Mouse (Mus musculus) frontal cortex, postnatal 14 days (tissue): ENCODE data around the gene Olfr223.
"Not testable (repeated sequence)": the region's sequence is repeated elsewhere in the genome, so short reads cannot be mapped to it uniquely, and the experiment has no call there.

Experiments
- DNase-seq, 2 experiments: peaks; one replicate each; pipeline ENCODE4 v3.0.0; 2022; ENCODE audit warnings: low spot score in 2 of 2

Olfr223 gene

DNA sequence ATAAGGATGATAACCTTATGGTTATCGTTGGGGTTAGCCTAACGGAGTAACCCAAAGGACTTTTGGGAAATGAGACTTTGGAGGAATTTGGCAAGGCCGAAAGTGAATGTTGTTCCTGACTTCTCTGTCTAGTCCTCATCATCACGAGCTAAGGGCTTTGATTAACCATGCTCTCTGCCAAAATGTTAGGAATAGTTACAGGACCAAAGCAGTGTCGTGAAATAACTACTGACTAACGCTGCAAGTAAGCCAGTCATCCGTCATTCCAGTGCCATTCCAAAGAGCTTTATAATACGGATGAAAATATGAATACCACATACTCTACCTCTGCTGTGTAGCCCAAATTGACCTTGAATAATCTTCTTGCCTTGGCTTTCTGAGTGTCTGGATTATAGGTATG is 3.9 kb upstream of the Olfr223 start:
- no peak for DNase-seq

DNA sequence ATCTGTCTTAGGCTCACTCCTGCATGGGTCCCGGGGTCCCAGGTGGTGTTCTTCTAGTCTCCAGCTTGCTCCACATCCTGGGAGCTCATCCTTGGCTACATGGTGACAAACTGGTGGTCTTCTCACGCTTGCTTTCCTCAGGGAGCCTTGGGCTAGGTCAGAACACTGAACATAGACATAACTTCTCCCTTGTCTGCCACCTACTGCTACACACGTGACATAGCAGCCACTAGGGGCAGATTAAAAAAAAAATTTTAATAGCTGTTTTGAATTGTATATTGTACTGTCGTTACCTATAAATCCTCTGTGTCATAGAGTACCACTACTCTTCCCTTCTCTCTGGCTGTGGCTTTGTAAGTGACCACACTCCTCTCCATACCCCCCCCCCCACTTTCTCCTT is 3.0 kb upstream of the Olfr223 start:
- DNase-seq = no peak

DNA sequence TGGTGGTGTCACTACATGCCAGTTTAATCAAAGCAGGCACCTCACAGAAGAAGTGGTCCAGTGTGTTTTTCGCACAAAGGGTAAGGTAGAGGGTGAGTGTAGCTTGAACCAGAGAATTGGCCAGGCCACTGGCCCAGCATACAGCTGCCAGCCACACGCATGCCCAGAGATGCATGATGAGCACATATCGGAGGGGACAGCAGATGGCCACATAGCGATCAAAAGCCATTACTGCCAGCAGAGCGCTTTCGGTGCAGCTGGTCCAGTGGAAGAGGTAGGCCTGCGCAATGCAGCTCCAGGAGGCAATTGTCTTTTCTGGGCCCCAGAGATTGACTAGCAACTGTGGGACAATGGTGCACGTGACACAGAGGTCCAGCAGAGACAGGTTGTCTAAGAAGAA is 3.6 kb downstream of the Olfr223 start:
- no peak for DNase-seq

- DNase-seq = no peak
Measured at GRCm38 (mm10) chr11:59584539-59584938, 8.6 kb downstream of the Olfr223 start.

- DNase-seq = not testable (repeated sequence)
Measured at GRCm38 (mm10) chr11:59576135-59576534, 17.0 kb downstream of the Olfr223 start, which contains the start of gene Olfr222. TSS of gene Olfr222 (minus strand) at chr11:59576235.

- DNase-seq = no peak
Measured at GRCm38 (mm10) chr11:59575726-59576125, 17.4 kb downstream of the Olfr223 start.

DNA sequence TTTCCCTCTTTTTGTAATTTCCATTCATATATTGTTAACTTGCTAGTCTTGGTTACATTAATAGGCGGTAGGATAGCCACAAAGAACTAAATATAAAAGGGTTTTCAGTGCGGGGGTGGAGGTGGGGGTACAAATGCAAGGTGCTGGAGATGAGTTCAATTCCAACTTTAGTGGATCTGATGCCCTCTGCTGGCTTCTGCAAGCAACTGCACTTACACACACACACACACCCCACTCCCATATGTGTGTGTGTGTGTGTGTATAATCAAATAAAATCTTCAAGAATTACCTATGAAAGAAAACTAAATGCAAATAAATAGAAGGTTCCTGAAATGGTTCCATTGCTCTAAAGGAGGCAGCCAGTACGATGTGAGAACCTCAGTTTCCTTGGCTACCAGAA is 23.8 kb downstream of the Olfr223 start:
- no peak for DNase-seq

- no peak for DNase-seq
Measured at GRCm38 (mm10) chr11:59562837-59563236, 30.3 kb downstream of the Olfr223 start.

- no peak for DNase-seq
Measured at GRCm38 (mm10) chr11:59562336-59562735, 30.8 kb downstream of the Olfr223 start.

DNA sequence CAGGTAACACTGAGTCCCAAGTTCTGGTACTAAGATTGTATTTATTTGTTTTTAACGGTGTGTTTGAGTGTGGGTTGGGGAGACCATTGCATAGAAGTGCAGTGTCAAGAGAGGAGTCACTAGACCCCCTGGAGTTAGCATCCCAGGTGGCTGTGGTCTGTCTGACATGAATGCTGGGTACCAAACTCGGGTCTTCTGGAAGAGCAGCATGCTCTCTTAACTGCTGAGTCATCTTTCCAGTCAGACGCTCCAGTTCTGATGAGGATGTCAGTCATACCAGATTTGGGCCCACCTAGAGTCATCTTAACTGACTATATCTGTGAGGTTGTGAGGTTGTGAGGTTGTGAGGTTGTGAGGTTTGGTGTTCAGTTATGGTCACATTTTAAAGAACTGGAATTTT is 32.2 kb downstream of the Olfr223 start:
- no peak for DNase-seq

- DNase-seq = no peak
Measured at GRCm38 (mm10) chr11:59554535-59554934, 38.6 kb downstream of the Olfr223 start.

DNA sequence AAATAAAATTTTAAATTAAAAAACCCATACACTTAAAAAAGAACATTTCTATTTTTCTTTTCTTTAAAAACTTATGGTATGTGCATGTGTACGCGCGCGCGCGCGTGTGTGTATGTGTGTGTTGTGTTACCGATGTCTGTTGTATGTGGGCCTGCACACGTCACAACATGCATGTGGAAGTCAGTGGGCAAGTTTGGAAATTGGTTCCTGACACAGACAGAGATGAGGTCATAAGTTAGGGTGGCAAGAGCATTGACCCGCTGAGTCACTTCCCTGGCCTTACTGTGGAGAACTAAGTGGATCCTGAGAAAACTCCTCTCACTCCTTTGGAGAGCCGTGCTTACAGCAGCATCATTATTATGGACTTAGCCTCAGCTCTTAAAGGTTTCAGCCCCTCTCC is 39.0 kb downstream of the Olfr223 start:
- DNase-seq = no peak

- DNase-seq = no peak
Measured at GRCm38 (mm10) chr11:59544005-59544404, 49.1 kb downstream of the Olfr223 start.

DNA sequence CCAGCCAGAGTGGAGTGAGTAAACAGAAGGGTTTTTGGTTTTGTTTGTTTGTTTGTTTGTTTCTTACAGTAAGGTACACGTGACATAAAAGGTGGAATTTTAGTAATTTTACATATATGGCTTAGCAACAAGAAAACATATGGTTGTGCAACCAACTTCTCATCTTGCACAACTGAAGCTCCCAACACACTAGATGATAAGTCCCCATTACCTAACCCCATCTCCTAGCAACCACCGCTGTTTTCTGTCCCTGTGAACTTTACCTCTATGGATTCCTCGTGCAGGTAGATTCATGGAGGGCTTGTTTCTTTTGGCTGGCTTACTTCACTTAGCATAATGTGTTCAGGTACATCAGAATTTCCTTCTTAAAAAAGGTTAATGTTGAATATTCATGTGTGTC is 49.7 kb downstream of the Olfr223 start:
- no peak for DNase-seq

- no peak for DNase-seq
Measured at GRCm38 (mm10) chr11:59542442-59542841, 50.6 kb downstream of the Olfr223 start.

GRCm38 (mm10) chr11:59541324-59541723 is 51.8 kb downstream of the Olfr223 start, which contains the start of gene Nlrp3:
TSS of gene Nlrp3 (plus strand) at chr11:59541568.
- DNase-seq = no peak

DNA sequence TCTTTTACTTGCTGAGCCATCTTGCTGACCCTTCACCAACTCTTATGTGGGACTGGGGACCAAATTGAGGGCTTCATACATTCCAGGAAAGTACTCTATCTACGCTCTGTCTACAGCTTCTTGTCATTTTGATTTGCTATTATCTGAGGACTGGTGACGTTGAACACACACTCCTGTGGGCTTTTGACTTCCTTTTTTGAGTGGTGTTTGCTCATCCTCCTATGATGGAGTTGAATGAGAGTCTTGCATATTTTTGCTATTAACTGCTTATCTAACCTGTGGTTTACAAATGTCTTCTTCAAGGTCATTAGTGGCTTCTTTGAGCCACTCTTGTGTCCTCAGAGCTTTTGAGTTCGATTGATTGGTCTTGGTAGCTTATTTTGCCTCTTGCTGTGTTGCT is 53.0 kb downstream of the Olfr223 start:
- no peak for DNase-seq
